Mouse (Mus musculus) hematopoietic stem cell, adult 5-6 weeks (primary cell): ENCODE results near the gene Tyw3. TPM values are rescaled to one million over a fixed set of nuclear protein-coding genes. Genes with fewer than 3 reads are reported as not detected.

ENCODE experiments used
- total RNA-seq: library from RNA; stranded (forward); fragments of 172-1452, 232-1000 nt; gene quantifications from 2 replicates; pipeline ENCODE4 v1.2.3, GENCODE M21; 2017

The Tyw3 gene
- total RNA-seq, 1 experiment from 2014 or later, result 6.7 TPM

Other genes with a start within 250 kb of the Tyw3 start
- gene Cryz, start 393 bp downstream of the Tyw3 start, total RNA-seq, result 3.0 and 5.1 TPM in 2 replicates
- gene Erich3, start 66.8 kb upstream of the Tyw3 start, total RNA-seq, result not detected in 2 replicates